Mouse (Mus musculus): ENCODE measurements around the gene Myo16. TPM values are rescaled to one million over a fixed set of nuclear protein-coding genes. Genes with fewer than 3 reads are reported as not detected.

The Myo16 gene
- polyA plus RNA-seq, 2 experiments: 0.01 to 0.03 TPM

DNA sequence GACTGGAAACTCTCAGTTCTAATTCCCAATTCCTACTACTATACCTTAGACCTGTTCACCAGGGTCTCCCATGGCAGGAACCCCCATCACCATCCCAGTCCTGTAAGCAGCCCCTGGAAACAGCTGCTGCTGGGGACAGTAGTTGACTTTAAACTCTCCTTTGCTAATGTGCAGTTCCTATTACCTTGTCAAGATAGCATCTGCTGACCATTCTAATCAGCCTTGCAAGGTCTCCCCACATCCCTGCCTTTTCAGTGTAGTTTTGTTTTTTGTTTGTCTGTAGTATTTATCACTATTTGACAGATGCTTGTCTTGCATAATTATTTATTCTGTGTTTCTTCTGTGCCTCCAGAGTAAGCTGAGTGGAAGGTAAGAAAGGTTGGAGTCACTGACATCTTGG, 487.6 kb downstream of the Myo16 start:
- Histone ChIP-seq H3K4me1 (replicated peaks; ENCODE audit: control insufficient read depth in 2 of 2, insufficient read depth in 2 of 2, low read length in 1 of 2) (peaks cover 17 to 24% of the 10 kb centered on the region in 2 experiments), H3K27ac (peak overlapping the region; percentile 59), H3K36me3 (replicated peaks; ENCODE audit: control insufficient read depth, insufficient read depth, low read depth) (no peaks in the 10 kb centered on the region), H3K27me3 (ENCODE audit: control insufficient read depth, insufficient read depth, low read length) (no peaks in the 10 kb centered on the region), H3K9me3 (ENCODE audit: control insufficient read depth, low read length) (no peaks in the 10 kb centered on the region), H3K9ac (replicated peaks) (no peak overlapping the region; the same call in 1 of the 2 replicates), H3K4me2 (ENCODE audit: low read depth) (peak overlapping the region; percentile 23), H3K4me3 (ENCODE audit: insufficient read depth in 1 of 2, low read depth in 2 of 2, low read length in 2 of 2) (no peak overlapping the region)
- DNase-seq (ENCODE audit: low read depth in 3 of 3, low spot score in 3 of 3): no peak
- peak; percentile 21; the same call in 1 of the 2 replicates for ATAC-seq (ENCODE audit: insufficient read depth)
- no peak for TF ChIP-seq EP300 (IDR thresholded peaks at IDR 0.05; ENCODE audit: low read depth)
- TF ChIP-seq CTCF (IDR thresholded peaks at IDR 0.05; ENCODE audit: low read depth): no peak

DNA sequence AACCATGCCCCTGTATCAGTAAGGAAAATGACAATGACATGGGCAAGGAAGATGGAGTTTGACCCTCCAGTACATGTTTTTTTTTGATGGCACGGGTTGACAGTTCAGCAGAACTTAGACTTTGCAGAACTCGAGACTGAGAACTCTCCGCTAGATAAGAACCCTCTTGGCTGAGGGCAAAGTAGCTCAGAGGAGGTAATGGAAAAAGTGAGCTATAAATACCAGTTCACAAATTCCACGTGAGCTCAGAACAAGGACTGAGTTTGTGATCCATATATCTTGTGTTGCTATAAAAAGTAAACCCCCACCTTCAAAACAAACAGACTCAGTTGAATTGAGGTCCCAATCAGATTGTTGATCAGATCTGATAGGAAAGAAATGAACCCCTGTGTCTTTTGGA, 489.5 kb downstream of the Myo16 start:
- DNase-seq (ENCODE audit: low read depth in 3 of 3, low spot score in 3 of 3): no peak
- Histone ChIP-seq H3K27ac (no peak overlapping the region), H3K36me3 (replicated peaks; ENCODE audit: control insufficient read depth, insufficient read depth, low read depth) (no peaks in the 10 kb centered on the region), H3K9ac (replicated peaks) (no peak overlapping the region), H3K27me3 (ENCODE audit: control insufficient read depth, insufficient read depth, low read length) (no peaks in the 10 kb centered on the region), H3K4me1 (replicated peaks; ENCODE audit: control insufficient read depth in 2 of 2, insufficient read depth in 2 of 2, low read length in 1 of 2) (peaks cover 17 to 24% of the 10 kb centered on the region in 2 experiments), H3K4me3 (ENCODE audit: insufficient read depth in 1 of 2, low read depth in 2 of 2, low read length in 2 of 2) (no peak overlapping the region), H3K9me3 (ENCODE audit: control insufficient read depth, low read length) (no peaks in the 10 kb centered on the region), H3K4me2 (ENCODE audit: low read depth) (no peak overlapping the region)
- no peak for ATAC-seq (ENCODE audit: insufficient read depth)
- 50% methylated on average over 4 of the region's 4 CpGs for WGBS (ENCODE audit: insufficient replicate concordance)
- TF ChIP-seq CTCF (IDR thresholded peaks at IDR 0.05; ENCODE audit: low read depth): no peak
- TF ChIP-seq EP300 (IDR thresholded peaks at IDR 0.05; ENCODE audit: low read depth): no peak

DNA sequence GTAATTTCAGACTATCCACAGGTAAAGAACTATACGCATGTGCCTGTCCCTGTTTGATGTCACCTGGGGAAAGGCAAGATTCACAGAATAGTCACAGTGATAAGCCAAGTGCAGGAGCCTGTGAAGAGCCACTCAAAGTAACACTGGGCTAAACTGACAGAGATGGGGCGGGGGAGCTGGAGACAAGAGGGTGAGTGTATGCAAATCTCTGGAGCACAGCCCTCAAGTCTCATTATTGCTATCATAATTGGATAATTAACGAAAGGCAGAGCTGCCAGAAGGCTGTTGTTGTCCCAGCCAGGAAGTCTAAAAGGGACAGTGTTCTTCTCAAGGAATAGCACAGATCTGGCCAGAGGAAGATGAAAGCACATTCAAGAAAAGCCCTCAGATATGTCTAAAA, 490.8 kb downstream of the Myo16 start:
- DNase-seq (ENCODE audit: low read depth in 3 of 3, low spot score in 3 of 3) (no peak), ATAC-seq (ENCODE audit: insufficient read depth) (no peak)
- no peaks in the 10 kb centered on the region for H3K9me3 ChIP-seq (ENCODE audit: control insufficient read depth, low read length)
- no peak overlapping the region for H3K4me2 ChIP-seq (ENCODE audit: low read depth)
- H3K36me3 ChIP-seq (replicated peaks; ENCODE audit: control insufficient read depth, insufficient read depth, low read depth): no peaks in the 10 kb centered on the region
- peaks cover 17 to 23% of the 10 kb centered on the region in 2 experiments for H3K4me1 ChIP-seq (replicated peaks; ENCODE audit: control insufficient read depth in 2 of 2, insufficient read depth in 2 of 2, low read length in 1 of 2)
- no peak overlapping the region for H3K27ac ChIP-seq
- 31% methylated on average over 3 of the region's 3 CpGs for WGBS (ENCODE audit: insufficient replicate concordance)
- H3K9ac ChIP-seq (replicated peaks): no peak overlapping the region
- no peak overlapping the region for H3K4me3 ChIP-seq (ENCODE audit: insufficient read depth in 1 of 2, low read depth in 2 of 2, low read length in 2 of 2)
- TF ChIP-seq CTCF (IDR thresholded peaks at IDR 0.05; ENCODE audit: low read depth) (no peak), EP300 (IDR thresholded peaks at IDR 0.05; ENCODE audit: low read depth) (no peak)
- no peaks in the 10 kb centered on the region for H3K27me3 ChIP-seq (ENCODE audit: control insufficient read depth, insufficient read depth, low read length)

DNA sequence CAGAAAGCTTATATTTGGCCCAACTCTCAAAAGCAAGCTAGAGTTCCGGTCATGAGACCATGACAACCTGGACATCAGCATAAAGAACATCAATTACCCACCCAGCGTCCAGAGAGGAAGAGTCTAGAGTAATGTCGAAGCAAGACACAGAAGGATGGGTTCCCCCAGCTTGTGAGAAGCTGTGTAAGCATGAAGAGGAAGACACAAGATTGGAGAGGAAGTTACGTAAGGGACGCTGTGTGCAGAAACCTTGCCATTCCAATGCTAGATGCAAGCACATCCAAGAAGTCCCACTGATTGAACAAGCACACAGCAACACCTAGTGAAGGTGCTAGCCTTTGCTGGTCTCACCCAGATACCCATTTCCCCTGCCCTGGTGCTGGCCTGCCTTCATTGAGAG, 492.0 kb downstream of the Myo16 start:
- no peak overlapping the region for H3K9ac ChIP-seq (replicated peaks)
- 53% methylated on average over 5 of the region's 5 CpGs for WGBS (ENCODE audit: insufficient replicate concordance)
- no peak for DNase-seq (ENCODE audit: low read depth in 3 of 3, low spot score in 3 of 3)

DNA sequence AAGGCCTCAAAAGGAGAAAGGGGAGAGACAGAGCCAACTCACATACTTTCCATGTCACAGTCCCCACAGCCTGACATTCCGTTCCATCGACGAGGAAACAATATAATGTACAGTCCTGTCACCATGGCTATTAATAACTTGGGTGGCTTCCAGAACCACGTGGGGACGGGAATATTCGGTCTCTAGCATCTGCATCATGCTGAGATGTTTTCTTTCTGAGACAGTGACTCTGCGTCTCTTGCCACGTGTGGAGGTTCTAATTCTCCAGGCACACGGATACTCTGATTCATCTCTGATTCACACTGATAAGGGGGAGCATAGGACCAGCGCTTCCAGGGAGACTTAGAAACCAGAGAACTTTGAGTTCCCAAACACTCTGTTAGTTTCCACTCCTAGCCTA, 492.8 kb downstream of the Myo16 start:
- H3K4me2 ChIP-seq (ENCODE audit: low read depth): no peak overlapping the region
- H3K4me1 ChIP-seq (replicated peaks; ENCODE audit: control insufficient read depth in 2 of 2, insufficient read depth in 2 of 2, low read length in 1 of 2): peaks cover 6 to 7% of the 10 kb centered on the region in 2 experiments
- no peaks in the 10 kb centered on the region for H3K27me3 ChIP-seq (ENCODE audit: control insufficient read depth, insufficient read depth, low read length)
- TF ChIP-seq CTCF (IDR thresholded peaks at IDR 0.05; ENCODE audit: low read depth): no peak
- no peak for TF ChIP-seq EP300 (IDR thresholded peaks at IDR 0.05; ENCODE audit: low read depth)
- no peak overlapping the region for H3K4me3 ChIP-seq (ENCODE audit: insufficient read depth in 1 of 2, low read depth in 2 of 2, low read length in 2 of 2)
- no peak overlapping the region for H3K27ac ChIP-seq
- no peaks in the 10 kb centered on the region for H3K36me3 ChIP-seq (replicated peaks; ENCODE audit: control insufficient read depth, insufficient read depth, low read depth)
- WGBS (ENCODE audit: insufficient replicate concordance): 53% methylated on average over 10 of the region's 10 CpGs
- no peaks in the 10 kb centered on the region for H3K9me3 ChIP-seq (ENCODE audit: control insufficient read depth, low read length)
- no peak for DNase-seq (ENCODE audit: low read depth in 3 of 3, low spot score in 3 of 3)
- no peak for ATAC-seq (ENCODE audit: insufficient read depth)
- H3K9ac ChIP-seq (replicated peaks): no peak overlapping the region

More for the DNA sequence above, 492.0 kb downstream of the Myo16 start:
- H3K27me3 ChIP-seq (ENCODE audit: control insufficient read depth, insufficient read depth, low read length): no peaks in the 10 kb centered on the region
- H3K36me3 ChIP-seq (replicated peaks; ENCODE audit: control insufficient read depth, insufficient read depth, low read depth): no peaks in the 10 kb centered on the region
- H3K4me1 ChIP-seq (replicated peaks; ENCODE audit: control insufficient read depth in 2 of 2, insufficient read depth in 2 of 2, low read length in 1 of 2): peaks cover 11 to 12% of the 10 kb centered on the region in 2 experiments
- no peaks in the 10 kb centered on the region for H3K9me3 ChIP-seq (ENCODE audit: control insufficient read depth, low read length)
- ATAC-seq (ENCODE audit: insufficient read depth): no peak
- TF ChIP-seq CTCF (IDR thresholded peaks at IDR 0.05; ENCODE audit: low read depth): no peak
- TF ChIP-seq EP300 (IDR thresholded peaks at IDR 0.05; ENCODE audit: low read depth): no peak
- H3K4me3 ChIP-seq (ENCODE audit: insufficient read depth in 1 of 2, low read depth in 2 of 2, low read length in 2 of 2): no peak overlapping the region
- no peak overlapping the region for H3K4me2 ChIP-seq (ENCODE audit: low read depth)
- H3K27ac ChIP-seq: no peak overlapping the region
